Mouse (Mus musculus): Measurements from ENCODE around the gene Tmem141. TPM values are rescaled to one million over a fixed set of nuclear protein-coding genes. Genes with fewer than 3 reads are reported as not detected.

The Tmem141 gene
- total and polyA plus RNA-seq, 3 experiments = not detected

DNA sequence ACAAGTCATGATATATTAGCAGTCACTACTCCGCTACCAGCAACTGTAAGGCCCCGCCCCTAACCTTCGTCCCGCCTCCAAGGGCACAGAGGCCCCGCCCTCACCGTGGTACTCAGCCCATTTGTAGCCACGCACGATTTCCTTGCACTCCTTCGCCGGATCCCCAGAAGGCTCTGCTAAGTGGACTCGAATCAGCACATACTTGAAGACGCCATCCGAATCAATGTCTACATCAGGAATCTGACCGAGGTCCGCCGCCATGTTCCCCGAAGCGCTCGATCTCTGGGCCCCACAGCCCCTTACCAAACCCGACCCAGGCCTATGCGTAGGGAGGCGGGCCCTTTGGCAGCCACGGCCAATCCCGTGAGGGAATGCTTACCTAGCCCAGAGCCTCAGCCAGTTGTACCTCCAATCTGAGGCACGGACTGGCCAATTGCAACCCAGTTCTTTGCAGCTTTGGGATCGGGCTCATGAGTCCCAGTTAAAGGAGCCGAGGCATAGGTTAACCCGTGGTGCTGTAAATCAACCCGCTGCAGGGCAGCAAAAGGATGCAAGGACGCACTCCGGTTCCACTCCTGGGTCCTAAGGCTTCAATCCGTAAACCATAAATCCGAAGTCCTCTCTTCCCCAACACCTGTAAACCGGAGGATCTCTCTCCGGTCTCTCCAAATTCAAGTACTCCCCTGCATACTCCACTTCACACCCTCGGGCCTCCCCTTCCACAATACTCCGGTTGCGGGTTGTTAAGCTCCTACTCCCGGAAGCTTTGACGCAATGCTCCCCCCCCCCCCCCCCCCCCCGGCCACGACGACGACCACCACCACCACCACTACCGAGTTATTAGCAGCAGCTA lies 47.0 kb downstream of the Tmem141 start, which contains the start of the genes Mamdc4 and Phpt1:
TSS of gene Mamdc4 (minus strand) at position 267 of the 853 bp plus-strand sequence.
TSS of gene Phpt1 (minus strand) at position 646 of the 853 bp plus-strand sequence.
- ATAC-seq (ENCODE audit: extremely low read depth, insufficient number of reproducible peaks, low FRiP score, poor library complexity, severe bottlenecking) = peak; percentile 94
- H3K27me3 ChIP-seq (ENCODE audit: insufficient read depth, low read length) = peaks cover 3% of the 10 kb centered on the region; the same call in 1 of the 2 replicates
- peak within 1 kb of the TSS; percentile 72 for H3K4me3 ChIP-seq (ENCODE audit: low read depth, low read length)
- peaks cover 45% of the 10 kb centered on the region for H3K9me3 ChIP-seq (replicated peaks)
- no peak for TF ChIP-seq GATA2 (IDR thresholded peaks at IDR 0.05; ENCODE audit: borderline replicate concordance, low read depth, low read length)
- no peak for TF ChIP-seq CTCF (IDR thresholded peaks at IDR 0.05; ENCODE audit: low read depth, low read length)
- TF ChIP-seq POLR2AphosphoS5 (IDR thresholded peaks at IDR 0.05; ENCODE audit: insufficient replicate concordance, low read depth, low read length) = no peak
- no peak for TF ChIP-seq TAL1 (conservative IDR thresholded peaks at IDR 0.05; ENCODE audit: low read depth, low read length)
- TF ChIP-seq GATA1 (IDR thresholded peaks at IDR 0.05; ENCODE audit: borderline replicate concordance, low read length) = no peak
- H3K36me3 ChIP-seq (replicated peaks) = peaks cover 31% of the 10 kb centered on the region
- peak; percentile 100 for DNase-seq (ENCODE audit: low spot score)
- peaks cover 37% of the 10 kb centered on the region for H3K4me1 ChIP-seq (ENCODE audit: insufficient read depth, low read depth, low read length)

DNA sequence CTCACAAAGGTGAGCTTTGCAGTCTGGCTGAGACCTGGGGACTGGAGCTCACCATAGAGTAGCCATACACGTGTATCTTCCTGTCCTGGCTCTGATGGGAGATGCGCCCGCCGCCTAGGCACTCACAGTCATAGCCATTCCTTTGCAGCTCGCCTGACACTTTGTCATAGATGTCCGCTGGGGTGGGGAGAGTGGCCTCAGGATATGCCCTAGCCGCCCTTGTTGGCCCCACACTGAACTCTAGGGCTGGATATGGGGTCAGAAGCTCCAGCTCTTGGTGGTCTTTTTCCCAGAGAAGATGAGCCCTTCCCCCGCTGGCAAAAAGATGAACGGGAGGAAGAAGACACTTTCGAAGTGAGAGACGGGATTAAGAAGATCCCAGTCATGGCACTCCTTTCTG lies 47.7 kb downstream of the Tmem141 start:
- Histone ChIP-seq H3K4me3 (ENCODE audit: low read depth, low read length) (peak overlapping the region; percentile 72), H3K36me3 (replicated peaks) (peaks cover 38% of the 10 kb centered on the region), H3K27me3 (ENCODE audit: insufficient read depth, low read length) (no peaks in the 10 kb centered on the region; the same call in 1 of the 2 replicates), H3K9me3 (replicated peaks) (peaks cover 39% of the 10 kb centered on the region), H3K4me1 (ENCODE audit: insufficient read depth, low read depth, low read length) (peaks cover 37% of the 10 kb centered on the region)
- DNase-seq (ENCODE audit: low spot score) (peak; percentile 30), ATAC-seq (ENCODE audit: extremely low read depth, insufficient number of reproducible peaks, low FRiP score, poor library complexity, severe bottlenecking) (no peak)
- no peak for TF ChIP-seq TAL1 (conservative IDR thresholded peaks at IDR 0.05; ENCODE audit: low read depth, low read length)
- TF ChIP-seq GATA2 (IDR thresholded peaks at IDR 0.05; ENCODE audit: borderline replicate concordance, low read depth, low read length) = no peak
- no peak for TF ChIP-seq GATA1 (IDR thresholded peaks at IDR 0.05; ENCODE audit: borderline replicate concordance, low read length)
- TF ChIP-seq CTCF (IDR thresholded peaks at IDR 0.05; ENCODE audit: low read depth, low read length) = no peak
- TF ChIP-seq POLR2AphosphoS5 (IDR thresholded peaks at IDR 0.05; ENCODE audit: insufficient replicate concordance, low read depth, low read length) = no peak

DNA sequence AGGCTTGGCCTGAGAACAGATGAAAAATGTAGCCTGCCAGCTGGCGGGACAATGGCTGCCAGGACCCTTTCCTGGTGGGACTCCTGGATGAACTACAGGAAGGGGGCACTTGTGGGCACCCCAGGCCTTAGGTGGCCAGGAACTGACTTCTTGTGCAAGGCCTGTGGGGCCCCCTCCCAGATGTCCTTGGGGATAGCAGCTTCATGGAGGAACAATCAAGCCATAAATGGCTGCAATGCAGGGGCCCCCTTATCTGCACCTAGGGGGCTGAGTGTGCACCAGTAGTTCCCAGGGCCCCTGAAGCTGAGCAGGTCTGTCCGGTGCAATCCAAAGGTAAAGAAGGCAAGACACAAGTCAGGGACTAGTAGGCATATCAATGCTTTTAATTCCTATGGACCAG lies 48.7 kb downstream of the Tmem141 start:
- H3K27me3 ChIP-seq (ENCODE audit: insufficient read depth, low read length) = no peaks in the 10 kb centered on the region; the same call in 1 of the 2 replicates
- DNase-seq (ENCODE audit: low spot score) (no peak), ATAC-seq (ENCODE audit: extremely low read depth, insufficient number of reproducible peaks, low FRiP score, poor library complexity, severe bottlenecking) (no peak)
- peaks cover 28% of the 10 kb centered on the region for H3K9me3 ChIP-seq (replicated peaks)
- no peak overlapping the region; the same call in 1 of the 2 replicates for H3K4me3 ChIP-seq (ENCODE audit: low read depth, low read length)
- peaks cover 49% of the 10 kb centered on the region for H3K36me3 ChIP-seq (replicated peaks)
- peaks cover 37% of the 10 kb centered on the region for H3K4me1 ChIP-seq (ENCODE audit: insufficient read depth, low read depth, low read length)
- TF ChIP-seq GATA1 (IDR thresholded peaks at IDR 0.05; ENCODE audit: borderline replicate concordance, low read length) = no peak
- TF ChIP-seq CTCF (IDR thresholded peaks at IDR 0.05; ENCODE audit: low read depth, low read length) = no peak
- no peak for TF ChIP-seq POLR2AphosphoS5 (IDR thresholded peaks at IDR 0.05; ENCODE audit: insufficient replicate concordance, low read depth, low read length)
- TF ChIP-seq TAL1 (conservative IDR thresholded peaks at IDR 0.05; ENCODE audit: low read depth, low read length) = no peak
- TF ChIP-seq GATA2 (IDR thresholded peaks at IDR 0.05; ENCODE audit: borderline replicate concordance, low read depth, low read length) = no peak

DNA sequence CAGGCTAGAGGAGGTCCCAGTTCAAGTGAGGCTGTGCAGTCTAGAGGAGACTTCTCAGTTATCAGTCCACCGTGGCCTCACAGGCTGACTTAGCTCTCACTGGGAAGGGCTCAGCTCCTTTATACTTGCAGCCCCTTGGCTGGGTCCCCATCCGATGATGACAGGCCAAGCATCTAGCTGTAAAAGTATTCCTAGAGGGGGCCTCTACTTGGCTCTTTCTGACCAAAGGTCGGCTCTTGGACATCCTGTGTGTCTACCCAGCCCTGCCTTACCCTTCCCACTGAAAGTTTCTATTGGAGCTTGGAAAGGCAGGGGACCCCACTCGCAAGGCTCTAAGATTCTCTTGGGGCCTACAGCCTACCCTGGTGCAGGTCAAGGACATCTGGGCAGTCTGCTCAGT lies 50.6 kb downstream of the Tmem141 start:
- H3K4me1 ChIP-seq (ENCODE audit: insufficient read depth, low read depth, low read length) = peaks cover 37% of the 10 kb centered on the region
- no peak for TF ChIP-seq CTCF (IDR thresholded peaks at IDR 0.05; ENCODE audit: low read depth, low read length)
- no peak for TF ChIP-seq TAL1 (conservative IDR thresholded peaks at IDR 0.05; ENCODE audit: low read depth, low read length)
- TF ChIP-seq POLR2AphosphoS5 (IDR thresholded peaks at IDR 0.05; ENCODE audit: insufficient replicate concordance, low read depth, low read length) = no peak
- TF ChIP-seq GATA1 (IDR thresholded peaks at IDR 0.05; ENCODE audit: borderline replicate concordance, low read length) = no peak
- TF ChIP-seq GATA2 (IDR thresholded peaks at IDR 0.05; ENCODE audit: borderline replicate concordance, low read depth, low read length) = no peak
- peaks cover 9% of the 10 kb centered on the region for H3K9me3 ChIP-seq (replicated peaks)
- ATAC-seq (ENCODE audit: extremely low read depth, insufficient number of reproducible peaks, low FRiP score, poor library complexity, severe bottlenecking) = no peak
- no peak overlapping the region for H3K4me3 ChIP-seq (ENCODE audit: low read depth, low read length)
- no peak for DNase-seq (ENCODE audit: low spot score)
- peaks cover 66% of the 10 kb centered on the region for H3K36me3 ChIP-seq (replicated peaks)
- H3K27me3 ChIP-seq (ENCODE audit: insufficient read depth, low read length) = no peaks in the 10 kb centered on the region

Other genes with a start within 250 kb of the Tmem141 start
Only the 20 nearest of the 33 such genes appear.
- gene Ptgds, start 152.0 kb downstream of the Tmem141 start, total RNA-seq (2014; fragmentation: Nextera tagmentation) = not detected in 2 replicates
- 0.44 TPM in 1 of 2 replicates, not detected in the other for gene Ptgds, start 152.0 kb downstream of the Tmem141 start, total RNA-seq (2017)
- not detected in 2 replicates for gene Ptgds, start 152.0 kb downstream of the Tmem141 start, polyA plus RNA-seq (2012)
- not detected in 2 replicates for gene Lcn12, start 128.1 kb downstream of the Tmem141 start, total RNA-seq (2014; fragmentation: Nextera tagmentation)
- not detected in 2 replicates for gene Lcn12, start 128.1 kb downstream of the Tmem141 start, total RNA-seq (2017)
- not detected in 2 replicates for gene Lcn12, start 128.1 kb downstream of the Tmem141 start, polyA plus RNA-seq (2012)
- gene Fbxw5, start 121.3 kb downstream of the Tmem141 start, total RNA-seq (2014; fragmentation: Nextera tagmentation) = 48.3 and 57.9 TPM in 2 replicates
- gene Fbxw5, start 121.3 kb downstream of the Tmem141 start, total RNA-seq (2017) = 21.1 and 24.7 TPM in 2 replicates
- gene Fbxw5, start 121.3 kb downstream of the Tmem141 start, polyA plus RNA-seq (2012) = 17.1 and 35.5 TPM in 2 replicates
- 3.4 and 4.4 TPM in 2 replicates for gene C8g, start 120.3 kb downstream of the Tmem141 start, total RNA-seq (2014; fragmentation: Nextera tagmentation)
- gene C8g, start 120.3 kb downstream of the Tmem141 start, total RNA-seq (2017) = 2.2 and 3.3 TPM in 2 replicates
- 0.10 and 0.21 TPM in 2 replicates for gene C8g, start 120.3 kb downstream of the Tmem141 start, polyA plus RNA-seq (2012)
- gene Traf2, start 75.1 kb downstream of the Tmem141 start, total RNA-seq (2014; fragmentation: Nextera tagmentation) = 7.1 and 7.9 TPM in 2 replicates
- gene Traf2, start 75.1 kb downstream of the Tmem141 start, total RNA-seq (2017) = 18.1 and 19.1 TPM in 2 replicates
- 5.4 and 7.8 TPM in 2 replicates for gene Traf2, start 75.1 kb downstream of the Tmem141 start, polyA plus RNA-seq (2012)
- gene Edf1, start 64.2 kb downstream of the Tmem141 start, total RNA-seq (2014; fragmentation: Nextera tagmentation) = 102 and 126 TPM in 2 replicates
- 91.0 and 109 TPM in 2 replicates for gene Edf1, start 64.2 kb downstream of the Tmem141 start, total RNA-seq (2017)
- 570 and 701 TPM in 2 replicates for gene Edf1, start 64.2 kb downstream of the Tmem141 start, polyA plus RNA-seq (2012)
- gene Mamdc4, start 47.2 kb downstream of the Tmem141 start, total RNA-seq (2014; fragmentation: Nextera tagmentation) = 0.58 and 4.3 TPM in 2 replicates
- gene Mamdc4, start 47.2 kb downstream of the Tmem141 start, total RNA-seq (2017) = 1.9 and 5.5 TPM in 2 replicates
- 1.4 and 1.6 TPM in 2 replicates for gene Mamdc4, start 47.2 kb downstream of the Tmem141 start, polyA plus RNA-seq (2012)
- gene Phpt1, start 46.8 kb downstream of the Tmem141 start, total RNA-seq (2014; fragmentation: Nextera tagmentation) = 1.4 and 2.1 TPM in 2 replicates
- gene Phpt1, start 46.8 kb downstream of the Tmem141 start, total RNA-seq (2017) = 7.1 and 12.5 TPM in 2 replicates
- 6.5 and 9.5 TPM in 2 replicates for gene Phpt1, start 46.8 kb downstream of the Tmem141 start, polyA plus RNA-seq (2012)
- 0.63 and 1.1 TPM in 2 replicates for gene Ajm1, start 40.2 kb downstream of the Tmem141 start, total RNA-seq (2014; fragmentation: Nextera tagmentation)
- 0.05 TPM in 1 of 2 replicates, not detected in the other for gene Ajm1, start 40.2 kb downstream of the Tmem141 start, total RNA-seq (2017)
- gene Ajm1, start 40.2 kb downstream of the Tmem141 start, polyA plus RNA-seq (2012) = 0.32 and 0.35 TPM in 2 replicates
- 73.4 and 74.9 TPM in 2 replicates for gene Rabl6, start 13.5 kb downstream of the Tmem141 start, total RNA-seq (2014; fragmentation: Nextera tagmentation)
- 41.5 and 43.2 TPM in 2 replicates for gene Rabl6, start 13.5 kb downstream of the Tmem141 start, total RNA-seq (2017)
- gene Rabl6, start 13.5 kb downstream of the Tmem141 start, polyA plus RNA-seq (2012) = 79.9 and 82.4 TPM in 2 replicates
- not detected in 2 replicates for gene Ccdc183, start 4.3 kb downstream of the Tmem141 start, total RNA-seq (2014; fragmentation: Nextera tagmentation)
- gene Ccdc183, start 4.3 kb downstream of the Tmem141 start, total RNA-seq (2017) = 0.05 TPM in 1 of 2 replicates, not detected in the other
- gene Ccdc183, start 4.3 kb downstream of the Tmem141 start, polyA plus RNA-seq (2012) = not detected in 2 replicates
- gene Fcna, start 6.0 kb upstream of the Tmem141 start, total RNA-seq (2014; fragmentation: Nextera tagmentation) = not detected in 2 replicates
- not detected in 2 replicates for gene Fcna, start 6.0 kb upstream of the Tmem141 start, total RNA-seq (2017)
- not detected in 2 replicates for gene Fcna, start 6.0 kb upstream of the Tmem141 start, polyA plus RNA-seq (2012)
- gene Lcn8, start 31.1 kb upstream of the Tmem141 start, total RNA-seq (2014; fragmentation: Nextera tagmentation) = not detected in 2 replicates
- not detected in 2 replicates for gene Lcn8, start 31.1 kb upstream of the Tmem141 start, total RNA-seq (2017)
- not detected in 2 replicates for gene Lcn8, start 31.1 kb upstream of the Tmem141 start, polyA plus RNA-seq (2012)
- gene Lcn5, start 35.9 kb upstream of the Tmem141 start, total RNA-seq (2014; fragmentation: Nextera tagmentation) = not detected in 2 replicates
- not detected in 2 replicates for gene Lcn5, start 35.9 kb upstream of the Tmem141 start, total RNA-seq (2017)
- not detected in 2 replicates for gene Lcn5, start 35.9 kb upstream of the Tmem141 start, polyA plus RNA-seq (2012)
- gene Lcn6, start 54.8 kb upstream of the Tmem141 start, total RNA-seq (2014; fragmentation: Nextera tagmentation) = not detected in 2 replicates
- not detected in 2 replicates for gene Lcn6, start 54.8 kb upstream of the Tmem141 start, total RNA-seq (2017)
- not detected in 2 replicates for gene Lcn6, start 54.8 kb upstream of the Tmem141 start, polyA plus RNA-seq (2012)
- not detected in 2 replicates for gene Lcn10, start 60.7 kb upstream of the Tmem141 start, total RNA-seq (2014; fragmentation: Nextera tagmentation)
- 0.17 TPM in 1 of 2 replicates, not detected in the other for gene Lcn10, start 60.7 kb upstream of the Tmem141 start, total RNA-seq (2017)
- gene Lcn10, start 60.7 kb upstream of the Tmem141 start, polyA plus RNA-seq (2012) = not detected in 2 replicates
- not detected in 2 replicates for gene Obp2a, start 78.0 kb upstream of the Tmem141 start, total RNA-seq (2014; fragmentation: Nextera tagmentation)
- not detected in 2 replicates for gene Obp2a, start 78.0 kb upstream of the Tmem141 start, total RNA-seq (2017)
- gene Obp2a, start 78.0 kb upstream of the Tmem141 start, polyA plus RNA-seq (2012) = not detected in 2 replicates
- gene Bmyc, start 84.7 kb upstream of the Tmem141 start, total RNA-seq (2014; fragmentation: Nextera tagmentation) = not detected in 2 replicates
- not detected in 2 replicates for gene Bmyc, start 84.7 kb upstream of the Tmem141 start, total RNA-seq (2017)
- gene Bmyc, start 84.7 kb upstream of the Tmem141 start, polyA plus RNA-seq (2012) = not detected in 2 replicates
- gene Obp2b, start 115.0 kb upstream of the Tmem141 start, total RNA-seq (2014; fragmentation: Nextera tagmentation) = not detected in 2 replicates
- not detected in 2 replicates for gene Obp2b, start 115.0 kb upstream of the Tmem141 start, total RNA-seq (2017)
- not detected in 2 replicates for gene Obp2b, start 115.0 kb upstream of the Tmem141 start, polyA plus RNA-seq (2012)
- not detected in 2 replicates for gene Lcn3, start 143.6 kb upstream of the Tmem141 start, total RNA-seq (2014; fragmentation: Nextera tagmentation)
- gene Lcn3, start 143.6 kb upstream of the Tmem141 start, total RNA-seq (2017) = not detected in 2 replicates
- gene Lcn3, start 143.6 kb upstream of the Tmem141 start, polyA plus RNA-seq (2012) = not detected in 2 replicates

Measured in G1E (cell line).